11 mouse cellular contexts compared by ENCODE assay signal in genomic region chr17:50753356-50754138, GRCm38 (mm10).
A peak's percentile ranks its signal among the peaks of the same experiment; 100 is the strongest.
DNase-seq lines count a peak whose midpoint lies in the region; ATAC-seq and TF ChIP-seq lines count a peak whose summit lies in the region.
"Had no signal": no experiment of that assay in that cellular context is flagged by ENCODE, and none has a peak within 500 bp of the region (broad histone marks: within the 10 kb centered on the region; RNA-seq: fewer than 3 reads in every experiment).

No protein-coding gene starts in this region.

- no peak overlapping the region for H3K9ac ChIP-seq in midbrain, embryonic 14.5 days (replicated peaks; ENCODE audit: low read length)
- H3K9ac ChIP-seq: embryonic facial prominence, embryonic 13.5 days had no signal

- no peak for TF ChIP-seq CTCF in cerebellum, adult 2 months (IDR thresholded peaks at IDR 0.05; ENCODE audit: borderline replicate concordance, insufficient read depth, low read depth, low read length)
- TF ChIP-seq CTCF in kidney, adult 2 months (conservative IDR thresholded peaks at IDR 0.05; ENCODE audit: insufficient read depth, insufficient read length, low read depth, low read length): no peak

- DNase-seq in cerebellum, adult 2 months: peak; percentile 44 to 69
- no peak for DNase-seq in cerebellum, adult 11-12 months
- peak; percentile 48 for DNase-seq in kidney, adult 2 months
- no peak for DNase-seq in kidney, postnatal 25 days
- peak; percentile 62 for DNase-seq in testis, postnatal 14 days (ENCODE audit: low spot score)
- DNase-seq in testis, postnatal 10 days (ENCODE audit: low spot score): no peak
- no peak for DNase-seq in midbrain, embryonic 14.5 days
- no peak for DNase-seq in layer of hippocampus, postnatal 36 days
- DNase-seq: B cell, adult 2 months; kidney, adult 18-20 months had no signal

- WGBS in cerebellum, adult 2 months: 27% methylated on average over 9 of the region's 9 CpGs
- 68% methylated on average over 9 of the region's 9 CpGs for WGBS in kidney, adult 2 months
- 90% methylated on average over 9 of the region's 9 CpGs for WGBS in midbrain, embryonic 14.5 days

- H3K36me3 ChIP-seq in kidney, adult 2 months (ENCODE audit: control insufficient read depth, insufficient read depth, low read length): no peaks in the 10 kb centered on the region
- no peaks in the 10 kb centered on the region for H3K36me3 ChIP-seq in midbrain, embryonic 14.5 days (ENCODE audit: control insufficient read depth, insufficient read depth, low read length)
- H3K36me3 ChIP-seq: embryonic facial prominence, embryonic 13.5 days had no signal

- H3K27me3 ChIP-seq in cerebellum, adult 2 months (ENCODE audit: control insufficient read depth, insufficient read depth, low read length): no peaks in the 10 kb centered on the region
- no peaks in the 10 kb centered on the region for H3K27me3 ChIP-seq in kidney, adult 2 months (replicated peaks; ENCODE audit: control insufficient read depth, insufficient read depth, low read length)
- H3K27me3 ChIP-seq in midbrain, embryonic 14.5 days (ENCODE audit: control insufficient read depth, insufficient read depth, low read length): no peaks in the 10 kb centered on the region
- H3K27me3 ChIP-seq: embryonic facial prominence, embryonic 13.5 days had no signal

- no peak for TF ChIP-seq POLR2A in cerebellum, adult 2 months (IDR thresholded peaks at IDR 0.05; ENCODE audit: borderline replicate concordance, insufficient read depth, low read length)
- no peak for TF ChIP-seq POLR2A in kidney, adult 2 months (IDR thresholded peaks at IDR 0.05; ENCODE audit: low read depth, low read length)

- H3K4me1 ChIP-seq in cerebellum, adult 2 months (ENCODE audit: control insufficient read depth, insufficient read depth, low read length): peaks cover 7% of the 10 kb centered on the region; the same call in 1 of the 2 replicates
- H3K4me1 ChIP-seq in kidney, adult 2 months (ENCODE audit: control insufficient read depth, insufficient read depth, low read length): no peaks in the 10 kb centered on the region
- H3K4me1 ChIP-seq in midbrain, embryonic 14.5 days (ENCODE audit: control insufficient read depth, insufficient read depth, low read length): no peaks in the 10 kb centered on the region
- H3K4me1 ChIP-seq: embryonic facial prominence, embryonic 13.5 days had no signal

- H3K27ac ChIP-seq in cerebellum, adult 2 months (ENCODE audit: insufficient read depth, low read length): no peak overlapping the region
- H3K27ac ChIP-seq in kidney, adult 2 months (ENCODE audit: insufficient read depth, low read depth, low read length): no peak overlapping the region
- H3K27ac ChIP-seq in midbrain, embryonic 14.5 days (replicated peaks; ENCODE audit: low read depth, low read length): no peak overlapping the region
- H3K27ac ChIP-seq: embryonic facial prominence, embryonic 13.5 days had no signal

- H3K4me2 ChIP-seq in midbrain, embryonic 14.5 days (ENCODE audit: low read length): no peak overlapping the region
- H3K4me2 ChIP-seq: embryonic facial prominence, embryonic 13.5 days had no signal

- H3K4me3 ChIP-seq in cerebellum, adult 2 months (replicated peaks; ENCODE audit: insufficient read depth, low read depth, low read length): no peak overlapping the region
- H3K4me3 ChIP-seq in kidney, adult 2 months (ENCODE audit: insufficient read depth, low read depth, low read length): no peak overlapping the region
- H3K4me3 ChIP-seq in midbrain, embryonic 14.5 days (replicated peaks; ENCODE audit: low read depth, low read length): no peak overlapping the region
- H3K4me3 ChIP-seq: embryonic facial prominence, embryonic 13.5 days had no signal

- ATAC-seq in midbrain, embryonic 14.5 days (ENCODE audit: low FRiP score, low TSS enrichment): no peak

- no peaks in the 10 kb centered on the region for H3K9me3 ChIP-seq in midbrain, embryonic 14.5 days (ENCODE audit: control insufficient read depth, low read length)
- H3K9me3 ChIP-seq: embryonic facial prominence, embryonic 13.5 days had no signal

Comparison
In these comparisons a context has a peak if more than half of its experiments do, and no peak if none do; other contexts are left out.
1. DNase-seq: peak in cerebellum, adult 2 months (2 of 2), kidney, adult 2 months (single experiment) and testis, postnatal 14 days (single experiment); none in cerebellum, adult 11-12 months (single experiment), kidney, postnatal 25 days (0 of 2), testis, postnatal 10 days (single experiment), midbrain, embryonic 14.5 days (single experiment) and layer of hippocampus, postnatal 36 days (0 of 2).